Mouse (Mus musculus): Measurements from ENCODE around the gene Abhd14a. TPM values are rescaled to one million over a fixed set of nuclear protein-coding genes. Genes with fewer than 3 reads are reported as not detected.
A peak's percentile ranks its signal among the peaks of the same experiment; 100 is the strongest.

Abhd14a gene
- polyA plus RNA-seq, 1 experiment from 2014 or later = 49.5 TPM

GRCm38 (mm10) chr9:106416826-106417225 is 30.7 kb downstream of the Abhd14a start:
- no peak overlapping the region for H3K9ac ChIP-seq (ENCODE audit: low read length)
- 86% methylated on average over 6 of the region's 6 CpGs for WGBS
- ATAC-seq (ENCODE audit: insufficient read depth, low FRiP score) = no peak

DNA sequence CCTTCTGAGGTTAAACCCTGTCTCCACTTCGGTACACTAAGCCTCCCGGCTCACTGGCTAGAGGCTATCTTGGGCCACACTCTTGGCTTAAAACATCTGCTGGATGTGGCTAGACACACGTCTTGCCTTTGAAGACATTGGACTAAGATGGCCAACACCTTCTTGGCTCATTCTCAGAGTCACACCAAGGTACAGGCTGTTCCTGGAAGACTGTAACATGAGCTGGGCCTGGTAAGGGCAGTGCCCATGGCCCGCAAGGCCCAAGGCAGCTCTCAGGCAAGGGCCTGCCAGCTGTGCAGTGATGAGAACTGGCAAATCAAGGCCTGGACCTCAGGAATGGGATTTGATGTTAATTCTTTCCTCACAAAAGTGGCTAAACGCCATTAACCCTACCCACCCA is 33.9 kb downstream of the Abhd14a start:
- WGBS = 84% methylated on average over 5 of the region's 5 CpGs

More at GRCm38 (mm10) chr9:106416826-106417225, 30.7 kb downstream of the Abhd14a start:
- Histone ChIP-seq H3K9me3 (replicated peaks; ENCODE audit: control insufficient read depth, low read length) (no peaks in the 10 kb centered on the region), H3K4me3 (replicated peaks; ENCODE audit: low read length) (no peak overlapping the region), H3K27ac (ENCODE audit: low read length) (no peak overlapping the region), H3K27me3 (ENCODE audit: control insufficient read depth, insufficient read depth, low read length) (no peaks in the 10 kb centered on the region; the same call in 1 of the 2 replicates), H3K4me1 (ENCODE audit: control insufficient read depth, insufficient read depth, low read length) (peaks cover 31% of the 10 kb centered on the region), H3K4me2 (ENCODE audit: low read depth, low read length) (no peak overlapping the region), H3K36me3 (ENCODE audit: control insufficient read depth, insufficient read depth, low read length) (no peaks in the 10 kb centered on the region)

GRCm38 (mm10) chr9:106412210-106412609 is 35.3 kb downstream of the Abhd14a start:
- H3K36me3 ChIP-seq (ENCODE audit: control insufficient read depth, insufficient read depth, low read length) = no peaks in the 10 kb centered on the region
- H3K27ac ChIP-seq (ENCODE audit: low read length) = no peak overlapping the region
- WGBS = 80% methylated on average over 3 of the region's 3 CpGs
- H3K4me2 ChIP-seq (ENCODE audit: low read depth, low read length) = no peak overlapping the region
- H3K4me3 ChIP-seq (replicated peaks; ENCODE audit: low read length) = no peak overlapping the region
- ATAC-seq (ENCODE audit: insufficient read depth, low FRiP score) = no peak
- H3K27me3 ChIP-seq (ENCODE audit: control insufficient read depth, insufficient read depth, low read length) = no peaks in the 10 kb centered on the region
- no peaks in the 10 kb centered on the region for H3K9me3 ChIP-seq (replicated peaks; ENCODE audit: control insufficient read depth, low read length)
- H3K4me1 ChIP-seq (ENCODE audit: control insufficient read depth, insufficient read depth, low read length) = peaks cover 3% of the 10 kb centered on the region; the same call in 1 of the 2 replicates
- H3K9ac ChIP-seq (ENCODE audit: low read length) = no peak overlapping the region

More for the DNA sequence above, 33.9 kb downstream of the Abhd14a start:
- no peak for ATAC-seq (ENCODE audit: insufficient read depth, low FRiP score)
- Histone ChIP-seq H3K9me3 (replicated peaks; ENCODE audit: control insufficient read depth, low read length) (no peaks in the 10 kb centered on the region), H3K9ac (ENCODE audit: low read length) (no peak overlapping the region), H3K4me3 (replicated peaks; ENCODE audit: low read length) (no peak overlapping the region), H3K27me3 (ENCODE audit: control insufficient read depth, insufficient read depth, low read length) (no peaks in the 10 kb centered on the region), H3K4me2 (ENCODE audit: low read depth, low read length) (no peak overlapping the region), H3K36me3 (ENCODE audit: control insufficient read depth, insufficient read depth, low read length) (no peaks in the 10 kb centered on the region), H3K27ac (ENCODE audit: low read length) (no peak overlapping the region), H3K4me1 (ENCODE audit: control insufficient read depth, insufficient read depth, low read length) (peaks cover 15% of the 10 kb centered on the region)

GRCm38 (mm10) chr9:106411729-106412128 is 35.7 kb downstream of the Abhd14a start:
- Histone ChIP-seq H3K4me3 (replicated peaks; ENCODE audit: low read length) (no peak overlapping the region), H3K27me3 (ENCODE audit: control insufficient read depth, insufficient read depth, low read length) (no peaks in the 10 kb centered on the region), H3K9ac (ENCODE audit: low read length) (no peak overlapping the region), H3K4me2 (ENCODE audit: low read depth, low read length) (no peak overlapping the region), H3K36me3 (ENCODE audit: control insufficient read depth, insufficient read depth, low read length) (no peaks in the 10 kb centered on the region), H3K9me3 (replicated peaks; ENCODE audit: control insufficient read depth, low read length) (no peaks in the 10 kb centered on the region), H3K27ac (ENCODE audit: low read length) (no peak overlapping the region), H3K4me1 (ENCODE audit: control insufficient read depth, insufficient read depth, low read length) (peaks cover 3% of the 10 kb centered on the region; the same call in 1 of the 2 replicates)
- no peak for ATAC-seq (ENCODE audit: insufficient read depth, low FRiP score)
- 66% methylated on average over 6 of the region's 6 CpGs for WGBS

DNA sequence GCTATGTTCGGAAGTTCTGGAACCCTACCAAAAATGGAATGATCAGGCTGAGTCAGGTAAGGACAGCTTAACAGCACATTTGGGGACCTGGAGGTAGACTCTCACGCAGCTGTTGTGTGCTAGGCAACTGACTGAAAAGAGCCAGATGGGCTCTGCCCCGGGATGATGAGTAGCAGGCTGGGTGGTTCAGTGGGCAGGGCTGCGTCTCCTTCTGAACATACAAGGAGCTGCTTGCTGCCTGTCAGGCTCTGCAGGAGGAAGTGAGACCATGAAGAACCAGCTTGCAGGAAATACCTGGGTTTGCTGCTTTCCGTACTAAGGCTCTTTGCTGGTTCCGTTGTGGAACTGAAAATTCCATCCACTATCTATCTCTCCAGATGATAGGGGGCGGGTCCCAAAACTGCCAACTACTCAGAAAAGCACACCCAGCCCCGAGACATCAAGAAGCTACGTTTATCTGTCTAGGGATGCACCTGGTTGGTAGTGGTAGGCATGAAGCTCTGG is 36.3 kb downstream of the Abhd14a start:
- no peak overlapping the region for H3K9ac ChIP-seq (ENCODE audit: low read length)
- H3K27me3 ChIP-seq (ENCODE audit: control insufficient read depth, insufficient read depth, low read length) = no peaks in the 10 kb centered on the region
- no peak overlapping the region for H3K4me3 ChIP-seq (replicated peaks; ENCODE audit: low read length)
- no peaks in the 10 kb centered on the region for H3K9me3 ChIP-seq (replicated peaks; ENCODE audit: control insufficient read depth, low read length)
- 45% methylated on average over 9 of the region's 9 CpGs for WGBS
- no peak overlapping the region for H3K27ac ChIP-seq (ENCODE audit: low read length)
- H3K4me2 ChIP-seq (ENCODE audit: low read depth, low read length) = no peak overlapping the region
- ATAC-seq (ENCODE audit: insufficient read depth, low FRiP score) = no peak
- peaks cover 6% of the 10 kb centered on the region; the same call in 1 of the 2 replicates for H3K4me1 ChIP-seq (ENCODE audit: control insufficient read depth, insufficient read depth, low read length)
- no peaks in the 10 kb centered on the region for H3K36me3 ChIP-seq (ENCODE audit: control insufficient read depth, insufficient read depth, low read length)

DNA sequence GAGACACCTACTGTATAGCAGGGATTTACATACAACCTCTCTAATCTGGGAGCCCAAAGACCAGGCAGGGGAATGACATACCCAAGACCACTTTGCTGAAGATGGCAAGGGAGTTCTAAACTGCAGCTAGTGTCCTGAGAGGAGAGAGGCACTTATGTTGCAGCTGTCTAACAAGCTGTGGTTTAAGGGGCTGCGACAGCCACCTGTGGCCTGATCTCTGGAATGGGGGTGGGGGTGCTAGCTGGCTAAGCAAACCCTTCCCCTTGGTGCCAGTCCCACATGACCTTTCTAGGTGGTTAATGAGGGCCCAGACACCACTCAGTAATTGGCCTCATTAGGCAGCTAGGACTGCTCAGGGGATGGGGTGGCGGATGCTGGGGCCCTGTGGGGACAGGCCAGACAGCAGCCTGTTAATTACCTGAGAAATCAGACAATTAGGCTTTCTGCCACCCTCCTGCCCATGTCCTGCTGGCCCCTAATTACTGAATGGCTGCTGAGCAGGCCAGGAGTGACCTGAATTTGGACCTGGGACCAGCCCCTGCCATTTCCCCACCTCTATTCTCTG is 37.3 kb downstream of the Abhd14a start:
- no peak for ATAC-seq (ENCODE audit: insufficient read depth, low FRiP score)
- H3K4me1 ChIP-seq (ENCODE audit: control insufficient read depth, insufficient read depth, low read length) = peaks cover 6% of the 10 kb centered on the region; the same call in 1 of the 2 replicates
- H3K27me3 ChIP-seq (ENCODE audit: control insufficient read depth, insufficient read depth, low read length) = no peaks in the 10 kb centered on the region
- no peak overlapping the region for H3K9ac ChIP-seq (ENCODE audit: low read length)
- H3K4me2 ChIP-seq (ENCODE audit: low read depth, low read length) = no peak overlapping the region
- no peaks in the 10 kb centered on the region for H3K9me3 ChIP-seq (replicated peaks; ENCODE audit: control insufficient read depth, low read length)
- no peak overlapping the region for H3K4me3 ChIP-seq (replicated peaks; ENCODE audit: low read length)
- no peaks in the 10 kb centered on the region for H3K36me3 ChIP-seq (ENCODE audit: control insufficient read depth, insufficient read depth, low read length)
- WGBS = 76% methylated on average over 2 of the region's 2 CpGs
- H3K27ac ChIP-seq (ENCODE audit: low read length) = no peak overlapping the region

DNA sequence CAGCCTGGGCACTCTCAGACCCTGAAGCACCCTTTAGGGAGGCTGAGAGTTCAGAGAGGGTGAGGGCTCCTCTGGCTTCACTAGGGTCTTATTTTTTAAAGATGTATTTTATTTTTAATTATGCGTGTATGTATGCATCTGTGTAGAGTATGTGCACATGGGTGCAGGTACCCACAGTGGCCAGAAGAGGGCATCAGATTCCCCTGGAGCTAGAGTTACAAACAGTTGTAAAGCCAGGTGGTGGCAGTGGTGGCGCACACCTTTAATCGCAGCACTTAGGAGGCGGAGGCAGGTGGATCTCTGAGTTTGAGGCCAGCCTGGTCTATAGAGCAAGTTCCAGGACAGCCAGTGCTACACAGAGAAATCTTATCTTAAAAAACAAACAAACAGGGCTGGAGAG is 38.4 kb downstream of the Abhd14a start:
- Histone ChIP-seq H3K9me3 (replicated peaks; ENCODE audit: control insufficient read depth, low read length) (no peaks in the 10 kb centered on the region), H3K27ac (ENCODE audit: low read length) (no peak overlapping the region), H3K4me3 (replicated peaks; ENCODE audit: low read length) (no peak overlapping the region), H3K36me3 (ENCODE audit: control insufficient read depth, insufficient read depth, low read length) (no peaks in the 10 kb centered on the region), H3K4me2 (ENCODE audit: low read depth, low read length) (no peak overlapping the region), H3K27me3 (ENCODE audit: control insufficient read depth, insufficient read depth, low read length) (no peaks in the 10 kb centered on the region), H3K9ac (ENCODE audit: low read length) (no peak overlapping the region), H3K4me1 (ENCODE audit: control insufficient read depth, insufficient read depth, low read length) (peaks cover 6% of the 10 kb centered on the region; the same call in 1 of the 2 replicates)
- no peak for ATAC-seq (ENCODE audit: insufficient read depth, low FRiP score)
- WGBS = 92% methylated on average over 4 of the region's 4 CpGs

DNA sequence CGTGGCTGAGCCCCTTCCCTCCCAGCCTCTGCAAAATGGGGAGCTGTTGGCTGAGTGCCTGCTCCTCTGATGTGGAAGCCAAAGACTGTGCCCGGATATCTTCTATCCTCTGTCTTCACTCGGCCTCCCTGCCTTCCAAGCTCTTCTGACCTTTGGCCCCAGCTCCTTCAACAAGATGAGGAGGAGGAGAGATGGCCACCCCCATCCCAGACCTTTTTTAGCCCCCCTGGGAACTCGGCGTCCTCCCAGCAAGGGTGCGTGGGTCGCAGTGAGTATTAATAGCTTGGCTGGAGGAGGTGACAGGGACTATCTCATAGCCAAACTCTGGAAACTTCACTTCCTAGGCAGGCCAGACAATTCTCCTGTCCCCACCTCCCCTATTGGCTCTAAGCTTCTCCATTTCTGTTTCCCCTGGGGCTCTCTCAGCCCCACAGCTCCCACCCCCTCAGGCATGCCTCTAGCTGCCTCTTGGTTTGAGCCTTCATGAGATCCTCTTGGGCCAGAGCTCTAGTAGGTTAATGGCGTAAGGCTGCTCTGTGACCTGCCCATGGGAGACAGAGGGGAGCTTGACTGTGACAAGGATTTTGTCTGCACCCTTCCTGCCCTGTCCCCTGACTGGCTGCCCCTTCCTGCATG is 40.9 kb downstream of the Abhd14a start:
- Histone ChIP-seq H3K27ac (ENCODE audit: low read length) (no peak overlapping the region), H3K9ac (ENCODE audit: low read length) (no peak overlapping the region), H3K36me3 (ENCODE audit: control insufficient read depth, insufficient read depth, low read length) (no peaks in the 10 kb centered on the region), H3K4me1 (ENCODE audit: control insufficient read depth, insufficient read depth, low read length) (peaks cover 6% of the 10 kb centered on the region; the same call in 1 of the 2 replicates), H3K4me3 (replicated peaks; ENCODE audit: low read length) (no peak overlapping the region), H3K27me3 (ENCODE audit: control insufficient read depth, insufficient read depth, low read length) (no peaks in the 10 kb centered on the region), H3K9me3 (replicated peaks; ENCODE audit: control insufficient read depth, low read length) (no peaks in the 10 kb centered on the region), H3K4me2 (ENCODE audit: low read depth, low read length) (no peak overlapping the region)
- 50% methylated on average over 8 of the region's 8 CpGs for WGBS
- no peak for ATAC-seq (ENCODE audit: insufficient read depth, low FRiP score)

DNA sequence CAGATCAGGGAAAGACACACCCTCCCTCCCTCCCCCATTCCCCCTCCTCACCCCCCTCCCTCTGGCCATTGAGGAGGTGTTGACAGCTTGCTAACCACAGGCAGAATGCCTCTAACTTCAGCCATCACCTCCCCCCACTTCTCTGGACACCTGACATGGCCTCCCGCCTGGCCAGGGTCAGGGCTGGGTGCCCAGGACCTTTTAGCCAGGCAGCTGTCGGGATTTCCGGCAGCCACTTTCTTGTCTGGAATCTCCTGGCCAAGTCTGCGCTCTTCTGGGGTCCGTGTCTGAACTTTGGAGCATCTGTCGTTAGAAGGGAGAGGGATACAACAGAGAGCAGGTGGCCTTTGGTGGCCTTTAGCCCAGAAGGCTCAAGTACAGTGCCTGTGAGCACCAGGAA is 42.2 kb downstream of the Abhd14a start:
- H3K9ac ChIP-seq (ENCODE audit: low read length) = no peak overlapping the region
- 0 out of 2 replicates have a peak, but pooled peaks cover 2% of the 10 kb centered on the region for H3K4me1 ChIP-seq (ENCODE audit: control insufficient read depth, insufficient read depth, low read length)
- H3K27me3 ChIP-seq (ENCODE audit: control insufficient read depth, insufficient read depth, low read length) = no peaks in the 10 kb centered on the region
- H3K9me3 ChIP-seq (replicated peaks; ENCODE audit: control insufficient read depth, low read length) = no peaks in the 10 kb centered on the region
- ATAC-seq (ENCODE audit: insufficient read depth, low FRiP score) = 0 out of 2 replicates have a peak, but pooled peaks have one; percentile 6
- WGBS = 31% methylated on average over 6 of the region's 6 CpGs
- H3K27ac ChIP-seq (ENCODE audit: low read length) = no peak overlapping the region
- no peak overlapping the region for H3K4me2 ChIP-seq (ENCODE audit: low read depth, low read length)
- H3K4me3 ChIP-seq (replicated peaks; ENCODE audit: low read length) = no peak overlapping the region
- H3K36me3 ChIP-seq (ENCODE audit: control insufficient read depth, insufficient read depth, low read length) = no peaks in the 10 kb centered on the region
